Mouse (Mus musculus) T-helper 2 cell (primary cell): ENCODE results near the gene Kbtbd3.

Experiments used
- in situ Hi-C: fragments of 300-600 bp; cut with MboI, MseI; formaldehyde crosslinking; loops from one replicate; pipeline ENCODE4 v1.15.1; 2025; ENCODE audit warnings: high pct_unique_total_duplicates

Kbtbd3 gene

GRCm38 (mm10) chr9:4309351-4310085, at the start of gene Kbtbd3, which contains the start of gene Aasdhppt:
Gene Kbtbd3, plus strand, starts transcription at chr9:4309833.
Gene Aasdhppt, minus strand, starts transcription at chr9:4309471.
- in situ Hi-C loops, result no loop called here

DNA sequence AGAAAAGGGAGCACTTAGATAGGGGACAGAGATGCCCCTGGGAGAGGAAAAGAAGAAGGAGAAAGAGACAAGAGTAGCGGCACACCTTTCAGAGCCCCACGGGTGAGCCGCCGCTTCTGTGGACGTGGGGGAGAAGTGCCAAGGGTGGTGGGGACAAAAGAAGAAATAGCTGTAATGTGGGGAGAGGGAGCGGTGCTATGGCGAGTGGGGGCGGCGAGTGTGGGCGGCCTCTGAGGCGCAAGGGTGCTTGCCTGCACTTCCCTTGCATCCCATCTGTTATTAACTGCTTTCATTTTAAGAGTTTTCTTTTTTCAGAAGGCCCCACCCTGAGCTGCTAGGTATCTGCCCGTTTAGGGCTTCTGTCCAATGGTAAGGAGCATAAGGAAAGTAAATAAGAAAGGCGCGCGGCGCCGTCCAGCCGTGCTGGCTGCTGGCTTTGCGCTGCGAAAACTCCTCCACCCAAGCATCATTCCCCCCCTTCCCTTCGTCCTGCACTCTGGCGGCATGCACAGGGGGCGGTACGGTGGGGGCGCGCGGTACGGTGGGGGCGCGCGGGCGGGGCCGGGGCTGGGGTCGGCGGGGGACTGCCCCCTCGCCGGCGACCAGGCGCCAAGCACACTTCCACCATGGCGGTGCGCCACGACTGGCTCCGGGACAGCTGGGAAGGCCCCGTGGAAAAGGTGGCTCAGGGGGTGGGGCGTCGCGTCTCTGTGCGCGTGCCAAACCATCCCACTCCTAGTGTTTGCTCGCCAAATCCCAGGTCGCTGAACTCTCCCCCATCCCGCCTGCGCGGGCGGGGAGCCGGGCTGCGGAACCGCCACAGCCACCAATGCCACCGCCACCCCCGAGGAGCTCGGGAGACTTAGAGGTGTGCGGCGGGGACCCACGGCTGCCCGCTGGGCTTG, 49.5 kb upstream of the Kbtbd3 start:
- in situ Hi-C loops, result no loop called here

- in situ Hi-C loops, result no loop called here
Observed at GRCm38 (mm10) chr9:4260746-4261090, 48.9 kb upstream of the Kbtbd3 start.

DNA sequence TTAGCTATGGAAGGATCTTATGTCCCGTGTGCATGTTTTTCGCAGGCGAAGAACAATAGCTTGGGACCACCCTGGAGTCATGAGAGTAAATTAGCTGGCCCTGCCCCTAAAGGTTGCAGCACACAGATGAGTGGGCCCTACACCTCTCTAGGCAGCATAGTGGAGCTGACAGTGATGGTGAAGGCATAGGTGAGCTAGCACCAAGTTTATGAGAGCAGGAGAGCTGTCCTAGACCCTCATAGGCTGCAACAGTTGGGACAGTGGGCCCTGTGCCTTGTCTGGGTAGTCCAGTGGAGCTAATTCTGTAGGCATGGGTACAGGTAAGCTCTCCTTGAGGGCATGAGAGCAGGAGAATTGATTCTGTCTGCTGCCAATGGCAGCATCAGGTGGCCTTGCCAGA, 42.8 kb upstream of the Kbtbd3 start:
- in situ Hi-C loops, result no loop called here

GRCm38 (mm10) chr9:4283850-4284249, 25.8 kb upstream of the Kbtbd3 start:
- in situ Hi-C loops, result no loop called here

GRCm38 (mm10) chr9:4300466-4300865, 9.2 kb upstream of the Kbtbd3 start:
- in situ Hi-C loops, result no loop called here

GRCm38 (mm10) chr9:4304867-4305266, 4.8 kb upstream of the Kbtbd3 start:
- in situ Hi-C loops, result no loop called here

- in situ Hi-C loops, result no loop called here
Observed at GRCm38 (mm10) chr9:4308628-4309350, 844 bp upstream of the Kbtbd3 start.

- in situ Hi-C loops, result no loop called here
Observed at GRCm38 (mm10) chr9:4310706-4311105, 1.1 kb downstream of the Kbtbd3 start.

DNA sequence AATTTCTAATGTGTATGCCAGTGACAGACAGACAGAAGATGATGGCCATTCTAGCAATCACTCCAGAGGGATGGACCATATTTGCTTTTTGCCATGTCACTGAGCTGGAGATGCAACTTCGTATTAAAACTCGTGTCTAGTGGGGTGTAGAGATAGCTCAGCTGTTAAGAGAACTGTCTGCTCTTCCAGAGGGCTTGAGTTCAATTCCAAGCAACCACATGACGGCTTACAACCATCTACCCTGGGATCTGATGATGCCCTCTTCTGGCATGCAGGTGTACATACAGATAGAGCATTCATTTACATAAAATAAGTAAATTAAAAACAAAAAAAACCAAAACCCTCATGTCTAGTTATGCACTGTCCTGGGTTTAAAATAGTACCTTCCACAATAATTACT, 1.5 kb downstream of the Kbtbd3 start:
- in situ Hi-C loops, result no loop called here

GRCm38 (mm10) chr9:4313946-4314345, 4.3 kb downstream of the Kbtbd3 start:
- in situ Hi-C loops, result no loop called here

GRCm38 (mm10) chr9:4315746-4316145, 6.1 kb downstream of the Kbtbd3 start:
- in situ Hi-C loops, result loop anchor here (5.0 kb wide), 1 partner anchor 57 kb away; no protein-coding TSS in a partner anchor

GRCm38 (mm10) chr9:4318939-4319721, 9.5 kb downstream of the Kbtbd3 start:
- in situ Hi-C loops, result loop anchor here (5.0 kb wide), 1 partner anchor 53 kb away; no protein-coding TSS in a partner anchor

GRCm38 (mm10) chr9:4353163-4353562, 43.5 kb downstream of the Kbtbd3 start:
- in situ Hi-C loops, result no loop called here

DNA sequence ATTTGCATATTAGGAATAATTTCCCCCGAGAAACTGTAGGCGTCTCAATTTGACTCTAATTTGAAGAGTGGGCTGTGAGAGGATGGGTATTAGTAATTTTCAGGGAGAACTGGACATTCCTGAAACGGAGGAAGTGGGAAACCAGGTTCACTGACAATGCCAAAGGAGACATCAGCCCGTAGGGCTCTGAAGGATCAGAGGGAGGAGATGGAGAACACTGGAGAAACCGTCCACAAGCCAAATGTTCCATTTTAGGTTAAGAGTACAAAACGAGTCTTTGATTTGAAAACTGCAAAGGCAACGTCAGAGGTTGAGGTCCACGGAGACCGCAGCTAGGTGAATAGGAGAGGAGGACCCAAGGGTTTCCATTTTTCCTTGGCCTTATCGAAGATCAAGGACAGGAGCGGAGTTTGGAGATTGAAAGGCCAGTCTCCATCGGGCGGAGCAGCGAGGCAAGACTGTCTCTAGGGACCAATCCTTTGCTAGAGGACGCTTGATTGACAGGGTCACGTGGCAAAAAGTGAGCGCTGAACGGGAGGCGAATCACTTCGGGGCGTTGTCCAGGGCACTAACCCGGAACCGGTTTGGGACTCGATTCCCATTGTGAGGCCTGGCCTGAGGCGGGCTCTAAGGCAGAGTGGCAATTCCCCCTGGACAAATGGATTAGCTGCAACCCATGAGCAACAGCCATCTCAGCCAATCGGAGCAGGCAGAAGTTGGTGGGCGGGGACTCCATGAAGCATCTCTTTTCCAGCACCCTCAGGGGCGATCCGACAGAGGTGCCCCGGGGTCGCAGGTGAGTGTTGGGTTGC, 66.4 kb downstream of the Kbtbd3 start, which contains the start of gene Msantd4:
Msantd4 (plus strand) TSS at position 735 of the 812 bp plus-strand sequence.
- in situ Hi-C loops, result no loop called here

- in situ Hi-C loops, result no loop called here
Observed at GRCm38 (mm10) chr9:4376640-4377120, 67.0 kb downstream of the Kbtbd3 start.
